Mouse (Mus musculus) midbrain, embryonic 10.5 days (tissue): ENCODE measurements around the gene Coro1c. TPM values are rescaled to one million over a fixed set of nuclear protein-coding genes. Genes with fewer than 3 reads are reported as not detected.

ENCODE experiments used
- DNase-seq: peaks from one replicate; pipeline ENCODE4 v3.0.0-alpha.2; 2017; ENCODE audit warnings: low spot score
- H3K27ac ChIP-seq: fragments of 300-500 bp; sonication (generic); replicated peaks from 2 replicates; pipeline ENCODE4 v1.5.1; 2016; ENCODE audit warnings: mild to moderate bottlenecking
- H3K27me3 ChIP-seq: fragments of 300-500 bp; sonication (generic); 2 replicates; pipeline ENCODE4 v1.6.1; 2016; ENCODE audit warnings: low read depth, mild to moderate bottlenecking; ENCODE audit not compliant: poor library complexity, severe bottlenecking
- H3K36me3 ChIP-seq: fragments of 300-500 bp; sonication (generic); 2 replicates; pipeline ENCODE4 v1.6.1; 2016; ENCODE audit warnings: mild to moderate bottlenecking, moderate library complexity
- H3K4me1 ChIP-seq: fragments of 300-500 bp; sonication (generic); 2 replicates; pipeline ENCODE4 v1.6.1; 2016
- H3K4me3 ChIP-seq: fragments of 300-500 bp; sonication (generic); 2 replicates; pipeline ENCODE4 v1.5.1; 2016; ENCODE audit warnings: mild to moderate bottlenecking, moderate library complexity
- H3K9me3 ChIP-seq: fragments of 300-500 bp; sonication (generic); replicated peaks from 2 replicates; pipeline ENCODE4 v1.6.1; 2016; ENCODE audit warnings: mild to moderate bottlenecking
- WGBS: fragments of 180-500 bp; shearing (Covaris S2); methylation state at CpG from one replicate; pipeline ENCODE4 v1.1.7; 2016; 5-methylcytosine and 5-hydroxymethylcytosine counted together
- polyA plus RNA-seq: library from polyadenylated mRNA; unstranded; fragments of >200 nt; fragmentation: Nextera tagmentation; extraction: Ambion mirVana; gene quantifications from 2 replicates; pipeline ENCODE4 v1.2.1, GENCODE M21; 2016

Gene Coro1c
- polyA plus RNA-seq, 1 experiment from 2014 or later = 205 TPM

- H3K4me3 ChIP-seq = no peak overlapping the region
- no peak for DNase-seq
- H3K27ac ChIP-seq = no peak overlapping the region
- H3K36me3 ChIP-seq = no peaks in the 10 kb centered on the region
- H3K27me3 ChIP-seq = no peaks in the 10 kb centered on the region
- no peaks in the 10 kb centered on the region for H3K9me3 ChIP-seq
- WGBS = 85% methylated on average over 7 of the region's 7 CpGs
- H3K4me1 ChIP-seq = peaks cover 13% of the 10 kb centered on the region
Observed at GRCm38 (mm10) chr5:113829566-113830291, 78.8 kb downstream of the Coro1c start.

DNA sequence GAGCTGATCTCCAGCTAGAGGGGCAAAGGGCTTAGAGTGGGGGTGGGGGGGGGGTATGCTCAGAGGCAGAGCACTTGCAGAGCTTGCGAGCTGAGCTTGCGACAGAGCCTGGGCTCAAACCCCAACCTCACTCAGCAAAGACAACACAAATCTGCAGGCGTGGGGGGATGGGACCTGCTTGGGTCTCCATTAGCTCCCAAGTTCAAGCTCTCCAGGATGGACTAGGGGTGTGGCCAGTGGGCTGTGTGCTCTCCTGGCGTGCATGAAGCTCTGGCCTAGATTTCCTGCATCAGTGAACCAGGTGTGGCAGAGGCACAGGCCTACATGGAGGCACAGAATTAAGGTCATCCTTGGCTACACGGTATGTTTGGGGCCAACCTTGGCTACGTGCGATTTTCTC is 80.1 kb downstream of the Coro1c start:
- no peak overlapping the region for H3K4me3 ChIP-seq
- no peak overlapping the region for H3K27ac ChIP-seq
- WGBS = 64% methylated on average over 7 of the region's 7 CpGs
- H3K27me3 ChIP-seq = no peaks in the 10 kb centered on the region
- no peaks in the 10 kb centered on the region for H3K9me3 ChIP-seq
- no peaks in the 10 kb centered on the region for H3K36me3 ChIP-seq
- H3K4me1 ChIP-seq = peaks cover 13% of the 10 kb centered on the region
- no peak for DNase-seq

- no peaks in the 10 kb centered on the region for H3K9me3 ChIP-seq
- no peak overlapping the region for H3K27ac ChIP-seq
- H3K4me3 ChIP-seq = no peak overlapping the region
- peaks cover 13% of the 10 kb centered on the region for H3K4me1 ChIP-seq
- no peaks in the 10 kb centered on the region for H3K36me3 ChIP-seq
- WGBS = 61% methylated on average over 4 of the region's 4 CpGs
- DNase-seq = no peak
- H3K27me3 ChIP-seq = no peaks in the 10 kb centered on the region
Observed at GRCm38 (mm10) chr5:113827991-113828411, 80.6 kb downstream of the Coro1c start.

- WGBS = 92% methylated on average over 4 of the region's 4 CpGs
Observed at GRCm38 (mm10) chr5:113826619-113827018, 81.9 kb downstream of the Coro1c start.

GRCm38 (mm10) chr5:113825558-113825957 is 83.0 kb downstream of the Coro1c start:
- no peak for DNase-seq
- no peak overlapping the region for H3K27ac ChIP-seq
- no peaks in the 10 kb centered on the region for H3K9me3 ChIP-seq
- WGBS = 83% methylated on average over 7 of the region's 7 CpGs
- H3K36me3 ChIP-seq = no peaks in the 10 kb centered on the region
- H3K27me3 ChIP-seq = no peaks in the 10 kb centered on the region
- peaks cover 8% of the 10 kb centered on the region; the same call in 1 of the 2 replicates for H3K4me1 ChIP-seq
- no peak overlapping the region for H3K4me3 ChIP-seq

More at GRCm38 (mm10) chr5:113826619-113827018, 81.9 kb downstream of the Coro1c start:
- H3K9me3 ChIP-seq = no peaks in the 10 kb centered on the region
- H3K36me3 ChIP-seq = no peaks in the 10 kb centered on the region
- H3K27ac ChIP-seq = no peak overlapping the region
- no peak overlapping the region for H3K4me3 ChIP-seq
- H3K4me1 ChIP-seq = peaks cover 8% of the 10 kb centered on the region; the same call in 1 of the 2 replicates
- H3K27me3 ChIP-seq = no peaks in the 10 kb centered on the region
- no peak for DNase-seq

DNA sequence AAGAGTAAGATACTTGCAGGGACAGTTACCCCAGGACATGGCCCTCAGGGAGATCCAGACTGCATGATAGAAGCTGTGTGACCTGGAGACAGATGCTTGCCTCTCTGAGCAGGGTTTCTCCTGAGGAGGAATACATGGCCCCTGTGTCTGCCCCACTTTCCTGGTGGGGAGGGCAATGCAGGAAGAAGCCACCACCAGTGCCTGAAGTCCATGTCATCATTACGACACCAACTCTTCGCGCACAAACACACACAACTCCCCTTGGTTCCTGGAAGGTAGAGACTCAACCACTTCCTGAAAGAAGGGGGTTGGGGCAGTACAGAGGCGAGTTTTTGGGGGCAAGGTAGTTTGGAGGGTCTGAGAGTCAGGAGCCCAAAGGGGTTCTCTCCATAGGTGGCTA is 84.3 kb downstream of the Coro1c start:
- no peaks in the 10 kb centered on the region for H3K9me3 ChIP-seq
- H3K36me3 ChIP-seq = no peaks in the 10 kb centered on the region
- 85% methylated on average over 4 of the region's 4 CpGs for WGBS
- peaks cover 8% of the 10 kb centered on the region; the same call in 1 of the 2 replicates for H3K4me1 ChIP-seq
- no peak overlapping the region for H3K4me3 ChIP-seq
- no peak overlapping the region for H3K27ac ChIP-seq
- H3K27me3 ChIP-seq = no peaks in the 10 kb centered on the region
- DNase-seq = no peak

GRCm38 (mm10) chr5:113818572-113818971 is 90.0 kb downstream of the Coro1c start:
- no peaks in the 10 kb centered on the region for H3K36me3 ChIP-seq
- H3K27ac ChIP-seq = no peak overlapping the region
- peaks cover 15% of the 10 kb centered on the region for H3K27me3 ChIP-seq
- no peaks in the 10 kb centered on the region for H3K9me3 ChIP-seq
- 73% methylated on average over 14 of the region's 14 CpGs for WGBS
- no peak overlapping the region for H3K4me3 ChIP-seq
- DNase-seq = no peak
- peaks cover 32% of the 10 kb centered on the region for H3K4me1 ChIP-seq

- Histone ChIP-seq H3K27me3 (peaks cover 15% of the 10 kb centered on the region), H3K27ac (peak overlapping the region; percentile 25; the same call in 1 of the 2 replicates), H3K9me3 (no peaks in the 10 kb centered on the region; the same call in 1 of the 2 replicates), H3K4me3 (no peak overlapping the region), H3K36me3 (no peaks in the 10 kb centered on the region), H3K4me1 (peaks cover 32% of the 10 kb centered on the region)
- peak; percentile 89 for DNase-seq
- 14% methylated on average over 15 of the region's 15 CpGs for WGBS
Observed at GRCm38 (mm10) chr5:113815638-113816152, 92.9 kb downstream of the Coro1c start.

- no peak for DNase-seq
- no peak overlapping the region for H3K27ac ChIP-seq
- no peaks in the 10 kb centered on the region for H3K36me3 ChIP-seq
- WGBS = 62% methylated on average over 11 of the region's 11 CpGs
- H3K4me1 ChIP-seq = peaks cover 32% of the 10 kb centered on the region
- H3K27me3 ChIP-seq = peaks cover 15% of the 10 kb centered on the region
- H3K9me3 ChIP-seq = peaks cover 5% of the 10 kb centered on the region; the same call in 1 of the 2 replicates
- H3K4me3 ChIP-seq = no peak overlapping the region
Observed at GRCm38 (mm10) chr5:113815041-113815389, 93.5 kb downstream of the Coro1c start.

GRCm38 (mm10) chr5:113814111-113815040 is 94.2 kb downstream of the Coro1c start:
- DNase-seq = no peak
- no peaks in the 10 kb centered on the region for H3K36me3 ChIP-seq
- H3K9me3 ChIP-seq = peaks cover 7% of the 10 kb centered on the region; the same call in 1 of the 2 replicates
- H3K4me3 ChIP-seq = no peak overlapping the region
- H3K4me1 ChIP-seq = peaks cover 32% of the 10 kb centered on the region
- 42% methylated on average over 27 of the region's 27 CpGs for WGBS
- H3K27ac ChIP-seq = no peak overlapping the region
- H3K27me3 ChIP-seq = peaks cover 15% of the 10 kb centered on the region

- no peak for DNase-seq
- WGBS = 27% methylated on average over 9 of the region's 9 CpGs
- no peaks in the 10 kb centered on the region for H3K36me3 ChIP-seq
Observed at GRCm38 (mm10) chr5:113813608-113814007, 95.0 kb downstream of the Coro1c start.

GRCm38 (mm10) chr5:113812638-113813037 is 95.9 kb downstream of the Coro1c start:
- peaks cover 15% of the 10 kb centered on the region for H3K27me3 ChIP-seq
- H3K27ac ChIP-seq = no peak overlapping the region
- H3K9me3 ChIP-seq = peaks cover 7% of the 10 kb centered on the region; the same call in 1 of the 2 replicates
- H3K4me3 ChIP-seq = no peak overlapping the region
- no peak for DNase-seq
- 95% methylated on average over 2 of the region's 2 CpGs for WGBS
- no peaks in the 10 kb centered on the region for H3K36me3 ChIP-seq
- H3K4me1 ChIP-seq = peaks cover 31% of the 10 kb centered on the region

More at GRCm38 (mm10) chr5:113813608-113814007, 95.0 kb downstream of the Coro1c start:
- Histone ChIP-seq H3K9me3 (peaks cover 7% of the 10 kb centered on the region; the same call in 1 of the 2 replicates), H3K27ac (no peak overlapping the region), H3K4me3 (no peak overlapping the region), H3K4me1 (peaks cover 27% of the 10 kb centered on the region), H3K27me3 (peaks cover 15% of the 10 kb centered on the region)
